Mouse (Mus musculus) gastrocnemius, postnatal 36 days (tissue): ENCODE results near the gene Edrf1. TPM values are rescaled to one million over a fixed set of nuclear protein-coding genes. Genes with fewer than 3 reads are reported as not detected.

ENCODE experiments used
- DNase-seq, 2 experiments: peaks; one replicate each; pipeline ENCODE4 v3.0.0; 2022
- intact Hi-C: fragments of 180-260 bp; cut with DNase I; formaldehyde crosslinking; loops from one replicate; pipeline ENCODE4 v1.15.1; 2025
- total RNA-seq, 2 experiments: library from RNA; stranded (reverse); gene quantifications; 2 replicates each; pipeline ENCODE4 v1.2.3; 2021

Gene Edrf1
- total RNA-seq, 2 experiments from 2014 or later = 7.0 to 8.1 TPM

GRCm38 (mm10) chr7:133715387-133715786, 78.0 kb downstream of the Edrf1 start:
- intact Hi-C loops = loop anchor here (5.0 kb wide), 1 partner anchor 63 kb away; no protein-coding TSS in a partner anchor
- DNase-seq = no peak

- intact Hi-C loops = loop anchor here (5.0 kb wide), 1 partner anchor 66 kb away; no protein-coding TSS in a partner anchor
- DNase-seq = no peak
Observed at GRCm38 (mm10) chr7:133718580-133718979, 81.2 kb downstream of the Edrf1 start.

- no peak for DNase-seq
- intact Hi-C loops = no loop called here
Observed at GRCm38 (mm10) chr7:133720616-133721015, 83.3 kb downstream of the Edrf1 start.

Other genes with a start within 250 kb of the Edrf1 start
- not detected for gene Tex36, start 35.4 kb upstream of the Edrf1 start, total RNA-seq
- gene Mmp21, start 42.5 kb downstream of the Edrf1 start, total RNA-seq = not detected
- gene Bccip, start 71.8 kb downstream of the Edrf1 start, total RNA-seq = 10 to 100 TPM; 63.9 to 73.9 TPM
- 10 to 100 TPM; 14.3 to 15.7 TPM for gene Uros, start 72.5 kb downstream of the Edrf1 start, total RNA-seq
- not detected for gene Fank1, start 139.3 kb downstream of the Edrf1 start, total RNA-seq
- 10 to 100 TPM; 28.9 to 30.6 TPM for gene Dhx32, start 145.2 kb downstream of the Edrf1 start, total RNA-seq